Mouse (Mus musculus) adrenal gland, postnatal 36 days (tissue): Measurements from ENCODE around the gene Clec4a4. TPM values are rescaled to one million over a fixed set of nuclear protein-coding genes. Genes with fewer than 3 reads are reported as not detected.
"Not testable (repeated sequence)": the region's sequence is repeated elsewhere in the genome, so short reads cannot be mapped to it uniquely, and the experiment has no call there.

Source experiments
- DNase-seq, 2 experiments: peaks; one replicate each; pipeline ENCODE4 v3.0.0; 2021; ENCODE audit warnings: mixed read lengths in 1 of 2
- long read RNA-seq, 2 experiments: library from polyadenylated mRNA; stranded (forward); transcript quantifications; one replicate each; pipeline ENCODE4 v2.0.0; 2021; ENCODE audit warnings: borderline sequencing depth in 2 of 2
- total RNA-seq, 2 experiments: library from RNA; stranded (reverse); gene quantifications; 2 replicates each; pipeline ENCODE4 v1.2.3; 2021

The Clec4a4 gene
- total RNA-seq = not detected
- long read RNA-seq, experiment 1 = 0 reads
- long read RNA-seq, experiment 2 = 0 reads

- no peak for DNase-seq
Measured at GRCm38 (mm10) chr6:122989876-122990437, at the start of gene Clec4a4. Gene Clec4a4 (plus strand): TSS chr6:122990367.

- DNase-seq = no peak
Measured at GRCm38 (mm10) chr6:122946760-122947159, 43.4 kb upstream of the Clec4a4 start.

GRCm38 (mm10) chr6:122952401-122952800, 37.8 kb upstream of the Clec4a4 start, which contains the start of gene Clec4a3:
Gene Clec4a3 (plus strand): TSS chr6:122952515.
- DNase-seq = no peak

- DNase-seq = no peak
Measured at GRCm38 (mm10) chr6:122964562-122964961, 25.6 kb upstream of the Clec4a4 start.

GRCm38 (mm10) chr6:122969048-122969447, 21.1 kb upstream of the Clec4a4 start:
- no peak for DNase-seq

GRCm38 (mm10) chr6:123004696-123005095, 14.5 kb downstream of the Clec4a4 start:
- DNase-seq = not testable (repeated sequence)

GRCm38 (mm10) chr6:123005591-123005990, 15.4 kb downstream of the Clec4a4 start:
- DNase-seq = peak; percentile 3 to 4

- DNase-seq = no peak
Measured at GRCm38 (mm10) chr6:123049742-123050372, 59.7 kb downstream of the Clec4a4 start, which contains the start of gene Clec4b1. Gene Clec4b1 (plus strand): TSS chr6:123049962.

Other genes with a start within 250 kb of the Clec4a4 start
- 1 to 10 TPM; 5.8 to 9.6 TPM for gene Slc2a3, start 188.7 kb upstream of the Clec4a4 start, total RNA-seq
- 10 to 100 TPM; 18.5 to 19.6 TPM for gene Foxj2, start 170.5 kb upstream of the Clec4a4 start, total RNA-seq
- gene C3ar1, start 134.2 kb upstream of the Clec4a4 start, total RNA-seq = 1 to 10 TPM; 3.0 to 3.2 TPM
- 10 to 100 TPM; 54.9 to 67.6 TPM for gene Necap1, start 115.9 kb upstream of the Clec4a4 start, total RNA-seq
- 1 to 10 TPM; 2.2 to 4.5 TPM for gene Clec4a1, start 68.5 kb upstream of the Clec4a4 start, total RNA-seq
- gene Clec4a3, start 37.9 kb upstream of the Clec4a4 start, total RNA-seq = 1 to 10 TPM; 1.8 to 5.4 TPM
- gene Clec4b1, start 59.6 kb downstream of the Clec4a4 start, total RNA-seq = 1 to 10 TPM in 1 of 2 experiments, not detected in 1; 1.7 TPM
- gene Clec4a2, start 116.1 kb downstream of the Clec4a4 start, total RNA-seq = 1 to 10 TPM; 1.7 to 3.3 TPM
- gene Clec4b2, start 182.5 kb downstream of the Clec4a4 start, total RNA-seq = not detected
- 1 to 10 TPM; 1.2 to 2.8 TPM for gene Clec4n, start 239.5 kb downstream of the Clec4a4 start, total RNA-seq